Mouse (Mus musculus) A20 (cell line): ENCODE data around the gene Il17rc.

Experiments
- DNase-seq: peaks from one replicate; pipeline ENCODE4 v3.0.0-alpha.2; 2011; ENCODE audit warnings: low read depth, low spot score

Il17rc gene

DNA sequence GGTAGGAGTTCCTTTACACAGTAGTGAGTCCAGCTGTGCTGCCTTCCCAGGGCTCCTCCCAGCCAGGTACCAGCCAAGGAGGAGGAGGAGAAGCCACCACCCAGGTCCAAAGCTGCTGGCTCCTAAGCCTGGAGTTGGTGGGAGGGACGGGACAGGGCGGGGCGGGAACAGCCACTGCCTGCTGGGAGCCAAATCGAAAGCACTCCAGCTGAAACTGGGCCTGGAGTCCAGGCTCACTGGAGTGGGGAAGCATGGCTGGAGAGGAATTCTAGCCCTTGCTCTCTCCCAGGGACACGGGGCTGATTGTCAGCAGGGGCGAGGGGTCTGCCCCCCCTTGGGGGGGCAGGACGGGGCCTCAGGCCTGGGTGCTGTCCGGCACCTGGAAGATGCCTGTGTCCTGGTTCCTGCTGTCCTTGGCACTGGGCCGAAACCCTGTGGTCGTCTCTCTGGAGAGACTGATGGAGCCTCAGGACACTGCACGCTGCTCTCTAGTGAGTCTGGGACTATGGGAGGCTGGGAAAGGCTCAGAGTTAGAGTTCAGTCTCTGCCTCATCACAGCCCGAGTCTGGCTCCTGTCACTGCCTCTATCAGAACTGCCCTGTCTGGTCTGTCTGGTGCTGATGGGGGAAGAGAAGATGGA, at the start of gene Il17rc:
Gene Il17rc, plus strand, starts transcription at position 131 of the 640 bp plus-strand sequence.
- no peak for DNase-seq

DNA sequence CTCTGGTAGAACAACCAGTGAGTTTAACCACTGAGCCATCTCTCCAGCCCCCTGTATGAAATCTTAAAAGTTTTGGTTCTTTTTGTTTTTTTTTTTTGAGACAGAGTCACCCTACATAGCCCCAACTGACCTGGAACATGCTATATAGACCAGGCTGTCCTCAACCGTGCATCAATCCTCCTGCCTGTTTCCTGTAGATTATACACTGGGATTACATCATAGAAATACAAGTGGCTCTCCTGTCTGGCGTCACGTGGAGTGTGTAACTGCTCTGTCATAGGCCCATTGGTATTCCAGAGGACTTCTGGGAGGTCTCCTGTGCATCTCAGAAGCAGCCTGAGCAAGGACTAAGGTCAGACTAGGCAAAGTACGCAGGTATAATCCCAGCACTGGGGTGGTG, 48.2 kb upstream of the Il17rc start:
- DNase-seq = no peak

- no peak for DNase-seq
Observed at GRCm38 (mm10) chr6:113424187-113424586, 47.0 kb upstream of the Il17rc start.

DNA sequence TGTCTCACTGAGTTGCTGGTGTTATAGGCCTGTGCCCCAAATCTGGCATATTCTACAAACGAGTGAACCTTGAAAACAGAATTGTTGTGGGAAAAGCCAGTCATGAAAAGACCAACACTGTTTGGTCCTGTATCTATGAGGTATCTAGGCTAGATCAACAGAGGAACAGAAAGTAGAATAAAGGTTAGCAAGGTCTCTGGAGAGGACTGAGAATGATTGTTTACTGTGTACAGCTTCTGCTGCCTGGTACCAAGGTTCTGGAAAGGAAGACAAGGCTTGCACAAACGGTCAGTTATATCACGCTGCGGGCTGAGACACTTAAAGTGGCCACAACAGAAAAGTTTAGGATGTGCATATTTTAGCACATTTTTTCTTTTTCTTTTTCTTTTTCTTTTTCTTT, 44.5 kb upstream of the Il17rc start:
- DNase-seq = no peak

DNA sequence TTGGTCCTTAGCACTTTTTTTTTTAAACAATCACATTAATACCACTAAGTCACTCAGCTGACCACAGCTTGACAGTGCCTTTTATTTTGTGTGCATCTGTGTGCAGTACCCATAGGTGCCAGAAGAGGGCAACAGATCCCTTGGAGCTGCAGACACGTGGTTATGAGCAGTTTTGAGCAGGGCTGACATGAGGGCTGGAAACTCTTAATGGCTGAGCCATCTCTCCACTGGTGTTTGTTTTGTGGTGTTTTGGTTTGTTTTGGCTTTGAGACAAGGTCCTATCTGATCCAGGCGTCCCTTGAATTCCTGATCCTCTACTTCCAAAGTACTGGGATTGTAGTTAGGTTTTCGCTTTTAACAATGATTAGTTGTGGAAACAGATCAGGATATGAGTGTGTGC, 43.8 kb upstream of the Il17rc start:
- peak; percentile 76 for DNase-seq

- no peak for DNase-seq
Observed at GRCm38 (mm10) chr6:113428006-113428405, 43.2 kb upstream of the Il17rc start.

- DNase-seq = no peak
Observed at GRCm38 (mm10) chr6:113429965-113430364, 41.3 kb upstream of the Il17rc start.

DNA sequence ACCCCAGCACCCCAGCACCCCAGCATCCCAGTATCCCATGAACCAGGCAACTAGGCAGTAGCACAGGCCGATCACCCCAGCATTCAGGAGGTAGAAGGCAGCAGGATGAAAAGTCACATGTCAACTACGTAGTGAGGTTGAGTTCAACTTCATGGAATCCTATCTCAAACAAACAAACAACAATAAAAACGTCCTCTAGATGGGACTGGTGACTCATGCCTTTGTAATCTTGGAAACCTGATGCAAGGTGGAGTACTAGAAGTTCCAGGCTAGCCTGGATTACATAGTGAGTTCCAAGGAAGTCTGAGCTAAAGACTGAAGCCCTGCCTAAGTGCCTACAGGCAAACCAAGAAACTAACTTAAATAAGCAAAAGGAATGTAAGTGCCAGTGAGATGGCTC, 40.4 kb upstream of the Il17rc start:
- DNase-seq = no peak

- no peak for DNase-seq
Observed at GRCm38 (mm10) chr6:113431801-113432200, 39.4 kb upstream of the Il17rc start.

- DNase-seq = no peak
Observed at GRCm38 (mm10) chr6:113433661-113434060, 37.6 kb upstream of the Il17rc start.

DNA sequence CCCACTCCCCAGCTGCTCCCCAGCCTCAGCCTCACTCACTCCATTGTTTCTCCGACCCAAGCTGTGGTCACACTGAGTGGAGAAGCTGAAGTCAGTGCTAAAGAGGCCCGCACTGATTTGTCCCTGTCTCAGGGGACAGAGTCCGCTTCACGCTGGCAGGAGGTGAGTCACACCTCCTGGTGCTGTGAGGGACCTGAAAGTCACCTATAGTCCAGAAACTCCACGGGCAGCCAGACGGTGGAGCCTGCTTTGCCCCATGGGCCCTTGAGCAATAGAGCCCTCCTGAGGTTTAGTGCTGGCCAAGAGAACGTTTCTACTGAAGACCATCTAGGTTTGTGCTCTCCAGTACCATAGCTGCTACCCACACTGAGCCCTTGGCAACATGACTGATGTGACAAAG, 36.5 kb upstream of the Il17rc start:
- DNase-seq = no peak

GRCm38 (mm10) chr6:113435664-113436205, 35.5 kb upstream of the Il17rc start, which contains the start of gene Cidec:
Gene Cidec, minus strand, starts transcription at chr6:113435760.
- DNase-seq = no peak

DNA sequence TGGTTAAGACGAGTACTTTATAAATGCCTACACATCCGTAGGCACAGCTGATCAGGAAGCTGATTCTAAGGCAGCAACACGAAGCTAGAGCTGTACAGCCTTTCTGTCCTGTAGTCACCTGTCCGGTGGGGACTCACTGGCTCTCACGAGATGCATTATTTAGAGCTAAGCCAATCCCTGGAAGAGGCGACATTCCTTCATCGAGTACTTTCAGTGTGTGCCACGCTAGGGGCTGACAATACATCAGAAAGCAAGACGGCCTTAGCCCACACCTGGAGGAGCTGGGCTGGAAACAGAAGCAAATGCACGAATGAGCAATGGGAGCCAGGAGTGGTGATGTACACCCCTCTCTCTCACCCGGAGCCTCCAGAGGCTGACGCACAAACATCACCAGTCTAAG, 34.1 kb upstream of the Il17rc start:
- DNase-seq = no peak

GRCm38 (mm10) chr6:113438721-113439430, 32.4 kb upstream of the Il17rc start:
- DNase-seq = no peak

DNA sequence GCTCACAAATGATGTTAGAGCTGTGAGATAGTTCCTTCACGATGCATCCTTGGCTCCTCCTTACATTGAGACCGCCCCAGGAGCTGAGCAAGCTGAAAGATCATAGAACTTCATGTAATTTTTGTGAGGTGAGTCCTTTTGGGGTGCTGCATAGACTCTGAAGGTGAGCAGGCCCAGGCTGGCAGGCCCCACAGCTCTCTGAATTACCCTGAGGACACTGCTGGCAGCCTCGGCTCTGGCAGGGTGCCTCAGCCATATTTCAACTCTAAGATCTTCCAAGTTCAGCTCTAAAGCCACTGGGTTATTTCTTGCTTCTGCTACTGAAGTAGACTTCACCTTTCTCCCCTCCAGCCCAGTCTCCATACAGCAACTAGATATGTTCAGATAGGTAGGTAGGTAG, 30.5 kb upstream of the Il17rc start:
- no peak for DNase-seq

DNA sequence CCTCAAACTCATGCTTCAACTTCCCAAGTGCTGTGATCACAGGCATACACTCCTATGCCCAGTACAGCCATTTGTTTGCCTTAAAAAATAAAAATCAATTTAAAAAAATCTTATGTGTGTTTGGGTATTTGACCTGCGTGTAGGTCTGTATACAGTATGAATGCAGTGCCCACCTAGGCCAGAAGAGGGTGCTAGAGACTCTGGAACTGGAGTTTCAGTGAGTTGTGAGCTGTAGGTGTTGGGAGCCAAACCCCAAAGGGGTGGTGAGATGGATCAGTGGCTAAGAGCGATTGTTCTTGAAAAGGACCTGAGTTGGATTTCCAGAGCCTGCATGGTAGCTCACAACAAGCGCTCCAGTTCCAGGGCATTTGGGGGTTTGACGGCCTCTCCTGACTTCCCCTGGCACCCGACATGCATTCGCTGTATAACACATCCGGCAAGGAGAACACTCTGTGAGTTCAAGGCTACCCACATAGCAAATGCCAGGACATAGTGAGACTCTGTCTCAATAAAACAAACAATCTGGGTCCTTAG, 30.0 kb upstream of the Il17rc start:
- DNase-seq = peak; percentile 88

GRCm38 (mm10) chr6:113442087-113442441, 29.2 kb upstream of the Il17rc start:
- no peak for DNase-seq

DNA sequence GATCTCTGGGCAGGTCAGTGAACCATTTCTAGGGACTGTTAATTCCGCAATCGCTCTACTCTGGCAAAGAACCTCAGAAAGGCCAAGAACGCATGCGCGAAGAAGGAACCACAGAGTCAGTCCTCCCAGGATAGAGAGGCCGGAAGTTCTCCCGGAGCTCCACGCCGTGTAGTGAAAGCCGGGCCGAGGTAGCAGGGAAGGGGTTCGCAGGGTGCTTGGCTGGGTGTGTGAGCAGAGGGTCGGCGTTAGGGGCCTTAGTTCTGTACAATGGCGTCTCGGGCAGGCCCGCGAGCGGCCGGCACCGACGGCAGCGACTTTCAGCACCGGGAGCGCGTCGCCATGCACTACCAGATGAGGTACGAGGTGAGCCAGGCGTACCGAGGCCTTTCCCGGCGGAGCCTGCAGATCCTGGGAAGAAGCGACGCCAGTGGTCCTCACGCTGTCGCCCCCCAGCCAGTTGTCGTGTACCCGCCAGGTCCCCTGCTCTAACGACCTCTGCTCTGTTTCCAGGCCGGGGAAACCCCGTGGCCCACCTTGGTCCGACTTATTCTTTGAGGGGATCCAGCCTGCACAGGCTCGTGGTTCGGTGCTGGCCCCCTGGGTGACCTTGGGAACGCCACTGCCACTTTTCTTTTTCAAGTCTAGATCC, 28.7 kb upstream of the Il17rc start, which contains the start of gene Jagn1:
Gene Jagn1, plus strand, starts transcription at position 128 of the 649 bp plus-strand sequence.
- DNase-seq = peak; percentile 93

DNA sequence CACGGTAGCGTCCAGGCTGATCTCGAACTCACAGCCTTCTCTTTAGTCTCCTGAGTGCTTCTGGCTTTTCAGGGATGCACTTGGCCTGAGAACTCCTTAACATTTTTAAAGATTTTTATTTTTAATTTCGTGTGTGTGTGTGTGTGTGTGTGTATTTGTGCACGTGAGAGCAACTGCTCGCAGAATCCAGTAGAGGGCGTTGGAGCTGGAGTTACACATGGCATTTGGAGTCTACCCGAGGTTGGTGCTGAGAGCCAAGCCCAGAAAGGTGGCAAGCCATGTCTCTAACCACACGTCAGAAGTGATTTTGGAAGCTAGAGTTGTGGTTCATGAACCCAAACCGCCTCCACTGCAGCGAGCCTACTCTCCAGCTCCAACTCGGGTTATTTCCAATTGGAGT, 28.1 kb upstream of the Il17rc start:
- DNase-seq = peak; percentile 57

GRCm38 (mm10) chr6:113444207-113444965, 26.8 kb upstream of the Il17rc start:
- DNase-seq = no peak

GRCm38 (mm10) chr6:113447639-113448038, 23.6 kb upstream of the Il17rc start:
- no peak for DNase-seq

DNA sequence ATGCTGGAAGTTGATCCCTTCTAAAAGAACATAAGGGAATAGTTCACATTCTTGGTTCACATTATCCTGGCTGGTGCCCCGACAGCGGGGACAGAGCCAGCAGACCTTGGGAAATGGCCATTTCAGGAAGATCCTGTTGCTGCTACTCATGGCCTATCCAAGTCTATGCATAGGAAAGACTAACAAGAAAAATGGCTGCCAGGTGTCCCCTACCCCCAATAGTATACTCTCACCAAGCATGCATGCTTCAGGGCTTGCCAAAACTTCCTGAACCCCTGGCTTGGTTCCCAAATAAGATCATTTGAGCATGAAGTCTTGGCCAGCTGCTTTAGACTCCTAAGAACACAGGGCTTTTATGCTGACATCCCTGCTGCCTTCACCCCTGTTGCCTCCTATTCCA, 19.4 kb upstream of the Il17rc start:
- DNase-seq = no peak
